Mouse (Mus musculus): ENCODE results near the gene Gtpbp1.

DNA sequence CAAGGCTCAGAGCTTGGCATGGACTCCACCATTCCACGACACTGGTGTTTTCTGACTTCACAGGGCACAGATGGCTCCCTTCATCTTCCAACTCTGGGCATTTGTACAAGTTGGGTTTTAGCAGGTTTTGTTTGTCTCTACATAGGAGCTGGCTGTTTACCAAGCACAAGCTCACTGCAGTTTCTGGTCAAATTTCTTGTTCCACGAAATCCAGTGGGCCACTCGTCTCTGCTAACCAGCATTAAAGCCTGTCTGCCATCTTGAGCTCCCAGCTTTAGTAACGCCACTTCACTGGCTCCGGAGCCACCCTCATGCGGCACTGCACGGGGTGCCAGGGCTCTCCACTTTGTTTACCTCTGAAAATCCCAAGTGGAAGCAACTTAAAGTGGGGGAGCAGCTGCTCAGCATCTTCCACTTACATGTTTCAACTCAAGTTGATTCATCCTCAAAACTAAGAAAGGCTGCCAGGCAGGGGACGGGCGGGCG, 76.0 kb downstream of the Gtpbp1 start:
- no peak for TF ChIP-seq POLR2A (IDR thresholded peaks at IDR 0.05; ENCODE audit: control insufficient read depth, low read depth, low read length)
- TF ChIP-seq CTCF (IDR thresholded peaks at IDR 0.05; ENCODE audit: control insufficient read depth, insufficient read depth, insufficient replicate concordance, low read depth, low read length) = no peak
